Mouse (Mus musculus): ENCODE results near the gene Cep162.

- TF ChIP-seq CTCF (conservative IDR thresholded peaks at IDR 0.05; ENCODE audit: low read length) (no peak), NANOG (IDR thresholded peaks at IDR 0.05; ENCODE audit: borderline replicate concordance, low read length) (no peak)
These were observed 58.1 kb downstream of the Cep162 start for GRCm38 (mm10) chr9:87197277-87197676.

Data from E14TG2a.4 (cell line).